Mouse (Mus musculus): Measurements from ENCODE around the gene Slc38a10. TPM values are rescaled to one million over a fixed set of nuclear protein-coding genes. Genes with fewer than 3 reads are reported as not detected.

Slc38a10 gene
- polyA plus RNA-seq, 1 experiment from 2014 or later, result 107 TPM

GRCm38 (mm10) chr11:120142601-120143051, 8.5 kb downstream of the Slc38a10 start:
- DNase-seq (ENCODE audit: low read depth, low spot score), result no peak
- TF ChIP-seq CTCF (IDR thresholded peaks at IDR 0.05), result no peak
- CTCF ChIA-PET, result interaction anchor here (0.8 to 1.7 kb wide), 5 partner anchors 9 to 163 kb away, joined by 3 to 6 read pairs (median 3); no protein-coding TSS in a partner anchor
- no peak for ATAC-seq
- no peaks in the 10 kb centered on the region for H3K27me3 ChIP-seq
- in situ Hi-C loops (cut with MboI; ENCODE audit: low pct_unique_long_range_greater_than_20kb), result no loop called here
- POLR2A ChIA-PET, result interaction anchor here (0.6 to 1.0 kb wide), 3 partner anchors 90 to 166 kb away, joined by 3 to 4 read pairs (median 3); partner anchors contain the start of gene Bahcc1

- ChIA-PET POLR2A (interaction anchor here (0.7 to 1.4 kb wide), 2 partner anchors 20 to 130 kb away, joined by 3 to 4 read pairs; no protein-coding TSS in a partner anchor), CTCF (no interaction called here)
- no peaks in the 10 kb centered on the region for H3K27me3 ChIP-seq
- DNase-seq (ENCODE audit: low read depth, low spot score) (no peak), ATAC-seq (no peak)
- in situ Hi-C loops (cut with MboI; ENCODE audit: low pct_unique_long_range_greater_than_20kb), result no loop called here
- TF ChIP-seq CTCF (IDR thresholded peaks at IDR 0.05), result no peak
Measured at GRCm38 (mm10) chr11:120140255-120140654, 10.9 kb downstream of the Slc38a10 start.

GRCm38 (mm10) chr11:120139309-120139731, 11.8 kb downstream of the Slc38a10 start:
- POLR2A ChIA-PET, result no interaction called here
- in situ Hi-C loops (cut with MboI; ENCODE audit: low pct_unique_long_range_greater_than_20kb), result no loop called here

GRCm38 (mm10) chr11:120137625-120138004, 13.5 kb downstream of the Slc38a10 start:
- in situ Hi-C loops (cut with MboI; ENCODE audit: low pct_unique_long_range_greater_than_20kb), result no loop called here
- ChIA-PET CTCF (interaction anchor here (2.1 kb wide), 1 partner anchor 17 kb away, joined by 6 read pairs; no protein-coding TSS in a partner anchor), POLR2A (interaction anchor here (0.6 to 1.0 kb wide), 2 partner anchors 12 to 18 kb away, joined by 3 to 4 read pairs; no protein-coding TSS in a partner anchor)
- no peak for TF ChIP-seq CTCF (IDR thresholded peaks at IDR 0.05)
- DNase-seq (ENCODE audit: low read depth, low spot score) (no peak), ATAC-seq (no peak)
- no peaks in the 10 kb centered on the region for H3K27me3 ChIP-seq

More at GRCm38 (mm10) chr11:120139309-120139731, 11.8 kb downstream of the Slc38a10 start:
- no peak for ATAC-seq
- no peak for DNase-seq (ENCODE audit: low read depth, low spot score)
- no peak for TF ChIP-seq CTCF (IDR thresholded peaks at IDR 0.05)
- H3K27me3 ChIP-seq, result no peaks in the 10 kb centered on the region
- CTCF ChIA-PET, result interaction anchor here (1.4 to 2.1 kb wide), 2 partner anchors 17 to 19 kb away, joined by 3 to 6 read pairs; no protein-coding TSS in a partner anchor

GRCm38 (mm10) chr11:120136796-120137624, 14.1 kb downstream of the Slc38a10 start:
- ChIA-PET CTCF (interaction anchor here (2.1 kb wide), 1 partner anchor 17 kb away, joined by 6 read pairs; no protein-coding TSS in a partner anchor), POLR2A (interaction anchor here (0.6 to 1.0 kb wide), 2 partner anchors 12 to 17 kb away, joined by 3 to 4 read pairs; no protein-coding TSS in a partner anchor)
- no peak for DNase-seq (ENCODE audit: low read depth, low spot score)
- no peak for TF ChIP-seq CTCF (IDR thresholded peaks at IDR 0.05)
- in situ Hi-C loops (cut with MboI; ENCODE audit: low pct_unique_long_range_greater_than_20kb), result no loop called here
- no peak for ATAC-seq
- no peaks in the 10 kb centered on the region for H3K27me3 ChIP-seq

GRCm38 (mm10) chr11:120136195-120136594, 15.0 kb downstream of the Slc38a10 start:
- ChIA-PET POLR2A (no interaction called here), CTCF (interaction anchor here (1.2 kb wide), 1 partner anchor 172 kb away, joined by 3 read pairs; no protein-coding TSS in a partner anchor)
- no peak for DNase-seq (ENCODE audit: low read depth, low spot score)
- ATAC-seq, result no peak
- no peak for TF ChIP-seq CTCF (IDR thresholded peaks at IDR 0.05)
- in situ Hi-C loops (cut with MboI; ENCODE audit: low pct_unique_long_range_greater_than_20kb), result no loop called here
- no peaks in the 10 kb centered on the region for H3K27me3 ChIP-seq

- DNase-seq (ENCODE audit: low read depth, low spot score) (no peak), ATAC-seq (no peak)
- in situ Hi-C loops (cut with MboI; ENCODE audit: low pct_unique_long_range_greater_than_20kb), result no loop called here
- no peaks in the 10 kb centered on the region for H3K27me3 ChIP-seq
- no peak for TF ChIP-seq CTCF (IDR thresholded peaks at IDR 0.05)
- ChIA-PET CTCF (interaction anchor here (1.0 kb wide), 1 partner anchor 26 kb away, joined by 3 read pairs; no protein-coding TSS in a partner anchor), POLR2A (no interaction called here)
Measured at GRCm38 (mm10) chr11:120134847-120135530, 16.2 kb downstream of the Slc38a10 start.

- ChIA-PET POLR2A (no interaction called here), CTCF (interaction anchor here (0.9 to 1.1 kb wide), 2 partner anchors 9 to 24 kb away, joined by 3 to 5 read pairs; no protein-coding TSS in a partner anchor)
- H3K27me3 ChIP-seq, result no peaks in the 10 kb centered on the region
- ATAC-seq (no peak), DNase-seq (ENCODE audit: low read depth, low spot score) (no peak)
- TF ChIP-seq CTCF (IDR thresholded peaks at IDR 0.05), result no peak
- in situ Hi-C loops (cut with MboI; ENCODE audit: low pct_unique_long_range_greater_than_20kb), result no loop called here
Measured at GRCm38 (mm10) chr11:120134148-120134547, 17.0 kb downstream of the Slc38a10 start.

- in situ Hi-C loops (cut with MboI; ENCODE audit: low pct_unique_long_range_greater_than_20kb), result no loop called here
- ATAC-seq (no peak), DNase-seq (ENCODE audit: low read depth, low spot score) (no peak)
- ChIA-PET CTCF (interaction anchor here (1.1 to 1.8 kb wide), 2 partner anchors 10 to 17 kb away, joined by 3 to 5 read pairs; no protein-coding TSS in a partner anchor), POLR2A (no interaction called here)
- no peak for TF ChIP-seq CTCF (IDR thresholded peaks at IDR 0.05)
- no peaks in the 10 kb centered on the region for H3K27me3 ChIP-seq
Measured at GRCm38 (mm10) chr11:120129281-120129680, 21.9 kb downstream of the Slc38a10 start.

- in situ Hi-C loops (cut with MboI; ENCODE audit: low pct_unique_long_range_greater_than_20kb), result no loop called here
- ATAC-seq (no peak), DNase-seq (ENCODE audit: low read depth, low spot score) (no peak)
- no peak for TF ChIP-seq CTCF (IDR thresholded peaks at IDR 0.05)
- ChIA-PET CTCF (no interaction called here), POLR2A (no interaction called here)
- H3K27me3 ChIP-seq, result no peaks in the 10 kb centered on the region
Measured at GRCm38 (mm10) chr11:120126845-120127244, 24.3 kb downstream of the Slc38a10 start.

All from Patski (cell line).